Mouse (Mus musculus) CH12.LX (cell line): ENCODE measurements around the gene Rac1. TPM values are rescaled to one million over a fixed set of nuclear protein-coding genes. Genes with fewer than 3 reads are reported as not detected.

ENCODE experiments used
- DNase-seq: peaks from one replicate; pipeline ENCODE4 v3.0.0-alpha.2; 2013; ENCODE audit errors: extremely low read depth
- H3K27ac ChIP-seq: 2 replicates; pipeline ENCODE4 v1.5.1; 2012; ENCODE audit warnings: low read depth, mild to moderate bottlenecking, control low read depth, moderate library complexity; ENCODE audit not compliant: insufficient read depth
- H3K27me3 ChIP-seq: replicated peaks from 2 replicates; pipeline ENCODE3; 2012; ENCODE audit warnings: inconsistent platforms
- H3K36me3 ChIP-seq, 2 experiments: replicated peaks in 1 of 2; 2 replicates each; pipeline versions ENCODE3 to v1.6.1; 2012; ENCODE audit warnings: inconsistent platforms in 1 of 2, low read length in 1 of 2, mild to moderate bottlenecking in 1 of 2, mixed read lengths in 1 of 2, moderate library complexity in 1 of 2; ENCODE audit not compliant: control insufficient read depth in 1 of 2, insufficient read depth in 1 of 2
- H3K4me1 ChIP-seq, 2 experiments: 2 replicates each; pipeline ENCODE4 v1.6.1; 2012; ENCODE audit warnings: inconsistent platforms in 1 of 2, moderate library complexity in 1 of 2; ENCODE audit not compliant: insufficient read depth in 2 of 2, control insufficient read depth in 1 of 2
- H3K4me2 ChIP-seq: 2 replicates; pipeline ENCODE4 v1.6.1; 2012; ENCODE audit warnings: low read depth, mild to moderate bottlenecking, control low read depth; ENCODE audit not compliant: poor library complexity, insufficient read depth, severe bottlenecking
- H3K4me3 ChIP-seq, 3 experiments: fragments of 150-350 bp in 1 of 3; sonication (generic) in 1 of 3; replicated peaks in 1 of 3; 2 replicates each; pipeline versions ENCODE3 to v1.5.1; 2011 to 2012; ENCODE audit warnings: low read depth in 2 of 3, low read length in 2 of 3, mild to moderate bottlenecking in 2 of 3, moderate library complexity in 2 of 3, control low read depth in 1 of 3, improper control_type of control experiment in 1 of 3, inconsistent platforms in 1 of 3, mixed read lengths in 1 of 3; ENCODE audit not compliant: poor library complexity in 1 of 3
- H3K79me2 ChIP-seq: replicated peaks from 2 replicates; pipeline ENCODE4 v1.6.1; 2012; ENCODE audit warnings: mild to moderate bottlenecking, moderate library complexity; ENCODE audit not compliant: control insufficient read depth, poor library complexity, insufficient read depth, severe bottlenecking; ENCODE audit errors: extremely low read depth
- H3K9ac ChIP-seq: 2 replicates; pipeline ENCODE4 v1.6.1; 2012; ENCODE audit warnings: low read depth, mild to moderate bottlenecking, control low read depth, moderate library complexity; ENCODE audit not compliant: insufficient read depth
- H3K9me3 ChIP-seq: replicated peaks from 2 replicates; pipeline ENCODE3; 2012; ENCODE audit warnings: low read length, inconsistent platforms, mixed read lengths
- ELF1 ChIP-seq: IDR thresholded peaks from 2 replicates; pipeline ENCODE4 v1.6.1; 2014; ENCODE audit warnings: low read depth, mild to moderate bottlenecking, inconsistent platforms, low read length, improper control_type of control experiment
- JUN ChIP-seq: IDR thresholded peaks from 2 replicates; pipeline ENCODE4 v1.6.1; 2011; ENCODE audit warnings: low read depth, mild to moderate bottlenecking, low read length, improper control_type of control experiment, moderate library complexity; ENCODE audit not compliant: insufficient read depth
- MAX ChIP-seq: IDR thresholded peaks from 2 replicates; pipeline ENCODE4 v1.6.1; 2011; ENCODE audit warnings: low read length, improper control_type of control experiment
- MAZ ChIP-seq: IDR thresholded peaks from 2 replicates; pipeline ENCODE4 v1.6.1; 2012; ENCODE audit warnings: low read depth, mild to moderate bottlenecking, inconsistent platforms, low read length, improper control_type of control experiment, moderate library complexity
- NRF1 ChIP-seq: IDR thresholded peaks from 2 replicates; pipeline ENCODE4 v1.6.1; 2014; ENCODE audit warnings: low read depth, mild to moderate bottlenecking, inconsistent platforms, low read length, improper control_type of control experiment, moderate library complexity
- POLR2AphosphoS2 ChIP-seq: IDR thresholded peaks from 2 replicates; pipeline ENCODE4 v1.6.1; 2011; ENCODE audit warnings: low read depth, low read length, improper control_type of control experiment
- UBTF ChIP-seq: IDR thresholded peaks from 2 replicates; pipeline ENCODE4 v1.6.1; 2012; ENCODE audit warnings: low read depth, mild to moderate bottlenecking, inconsistent platforms, low read length, improper control_type of control experiment, moderate library complexity
- USF2 ChIP-seq: conservative IDR thresholded peaks from 2 replicates; pipeline ENCODE4 v1.6.1; 2011; ENCODE audit warnings: low read depth, low read length, improper control_type of control experiment
- ZNF384 ChIP-seq: IDR thresholded peaks from 2 replicates; pipeline ENCODE4 v1.6.1; 2012; ENCODE audit warnings: low read depth, low read length, improper control_type of control experiment, inconsistent platforms
- dilution Hi-C: fragments of 300-500 bp; cut with MboI; formaldehyde crosslinking; loops from 2 replicates; pipeline ENCODE4 v1.14.3; 2020; ENCODE audit warnings: low sequenced_read_pairs; ENCODE audit not compliant: extremely low pct_unique_long_range_greater_than_20kb, extremely low pct_ligation_motif_present
- in situ Hi-C: fragments of 300-500 bp; cut with MboI; formaldehyde crosslinking; loops from 3 replicates; pipeline ENCODE4 v1.14.3; 2019; ENCODE audit warnings: low sequenced_read_pairs, low pct_ligation_motif_present, low pct_unique_long_range_greater_than_20kb, mixed read lengths
- polyA plus RNA-seq: library from polyadenylated mRNA; unstranded; fragments of >175 nt; gene quantifications from 2 replicates; pipeline ENCODE4 v1.2.1, GENCODE M21; 2012; ENCODE audit warnings: low read depth; ENCODE audit not compliant: insufficient read length
- total RNA-seq, 2 experiments: library from RNA; depleted of rRNA; stranded (reverse); fragments of 300-350 nt in 1 of 2; fragments of >200 nt in 1 of 2; gene quantifications; 2 replicates each; pipeline ENCODE4 v1.2.3; 2012 to 2014

Rac1 gene
- total and polyA plus RNA-seq, 3 experiments = 138 to 222 (median 199) TPM

DNA sequence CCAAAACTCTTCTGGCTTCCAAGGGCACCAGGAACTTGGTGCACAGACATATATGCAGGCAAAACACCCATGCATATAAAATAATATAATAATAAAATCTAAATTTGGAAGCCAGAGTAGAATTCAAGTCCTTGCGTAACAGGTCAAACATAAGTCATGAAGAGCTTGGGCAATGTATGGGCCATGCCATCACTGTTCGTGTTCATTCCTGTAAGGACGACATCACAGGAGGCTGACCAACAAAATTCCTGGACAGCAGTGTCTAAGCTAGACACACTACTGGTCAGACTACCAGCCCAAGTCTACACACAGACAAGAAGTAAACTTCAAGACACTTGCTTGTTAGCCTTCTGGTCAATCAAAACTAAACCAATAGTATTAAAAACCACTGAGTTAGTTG lies 5.0 kb downstream of the Rac1 start:
- no peak for DNase-seq
- H3K9me3 ChIP-seq = no peaks in the 10 kb centered on the region
- peaks cover 97% of the 10 kb centered on the region for H3K79me2 ChIP-seq
- no peaks in the 10 kb centered on the region for H3K27me3 ChIP-seq
- no peak overlapping the region for H3K9ac ChIP-seq
- dilution Hi-C loops (no loop called here), in situ Hi-C loops (no loop called here)
- no peak overlapping the region for H3K4me3 ChIP-seq
- no peak overlapping the region for H3K27ac ChIP-seq
- H3K36me3 ChIP-seq = peaks cover 8 to 62% of the 10 kb centered on the region in 2 experiments
- H3K4me1 ChIP-seq = peaks cover 12 to 47% of the 10 kb centered on the region in 2 experiments
- no peak overlapping the region for H3K4me2 ChIP-seq
- TF ChIP-seq MAX (no peak), ZNF384 (no peak), MAZ (no peak), UBTF (no peak), USF2 (no peak)

- no peak overlapping the region for H3K4me3 ChIP-seq
- no peak overlapping the region for H3K9ac ChIP-seq
- peaks cover 11 to 37% of the 10 kb centered on the region in 2 experiments for H3K4me1 ChIP-seq
- TF ChIP-seq POLR2AphosphoS2 (no peak), JUN (no peak), ELF1 (no peak)
- peaks cover 25 to 80% of the 10 kb centered on the region in 2 experiments for H3K36me3 ChIP-seq
- dilution Hi-C loops (no loop called here), in situ Hi-C loops (no loop called here)
- no peaks in the 10 kb centered on the region for H3K9me3 ChIP-seq
- no peak overlapping the region for H3K4me2 ChIP-seq
- H3K27me3 ChIP-seq = no peaks in the 10 kb centered on the region
- DNase-seq = no peak
- H3K27ac ChIP-seq = no peak overlapping the region
- H3K79me2 ChIP-seq = peaks cover 80% of the 10 kb centered on the region
These were observed 7.4 kb downstream of the Rac1 start for GRCm38 (mm10) chr5:143520415-143520814.

DNA sequence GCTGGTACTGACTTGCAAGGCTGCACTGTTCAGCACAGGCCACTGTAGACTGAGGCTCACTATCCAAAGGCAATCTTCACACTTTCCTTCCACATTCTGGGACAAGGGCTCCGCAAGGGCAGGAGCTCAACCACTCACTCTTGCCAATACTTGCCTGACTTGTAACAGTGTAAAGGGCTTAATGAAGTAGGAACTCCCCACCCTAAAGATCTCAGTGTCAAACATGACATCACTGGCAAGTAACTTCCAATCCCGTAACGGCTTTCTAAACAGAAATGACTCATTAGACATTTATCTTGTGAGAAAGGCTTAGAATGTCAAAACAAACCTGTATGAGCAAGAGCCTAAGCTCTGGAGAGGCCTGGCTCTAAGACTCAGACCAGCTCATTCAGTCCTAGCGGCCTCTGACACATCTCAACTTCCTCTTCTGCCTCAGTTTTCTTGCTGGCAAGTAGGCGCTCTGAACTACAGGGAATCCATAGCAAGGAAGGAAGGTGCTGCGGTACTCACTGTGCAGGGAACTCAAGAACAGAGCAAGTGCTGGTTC lies 9.7 kb downstream of the Rac1 start:
- Histone ChIP-seq H3K4me1 (peaks cover 3 to 21% of the 10 kb centered on the region in 2 experiments; a peak in 3 of 4 replicates), H3K4me2 (no peak overlapping the region), H3K79me2 (peaks cover 68% of the 10 kb centered on the region), H3K27ac (no peak overlapping the region), H3K36me3 (peaks cover 45 to 84% of the 10 kb centered on the region in 2 experiments), H3K4me3 (no peak overlapping the region), H3K9me3 (no peaks in the 10 kb centered on the region), H3K9ac (no peak overlapping the region), H3K27me3 (no peaks in the 10 kb centered on the region)
- dilution Hi-C loops = no loop called here
- DNase-seq = peak; percentile 34
- in situ Hi-C loops = no loop called here
- TF ChIP-seq NRF1 (no peak), ELF1 (no peak)
